Mouse (Mus musculus) embryo, embryonic 11.5 days (tissue): ENCODE data around the gene Cbfa2t3.

ENCODE experiments used
- DNase-seq: peaks from one replicate; pipeline ENCODE4 v3.0.0-alpha.2; 2012; ENCODE audit warnings: low read depth, low spot score

Gene Cbfa2t3

GRCm38 (mm10) chr8:122699005-122699492 lies at the start of gene Cbfa2t3:
Gene Cbfa2t3, minus strand, starts transcription at chr8:122699109.
- no peak for DNase-seq

GRCm38 (mm10) chr8:122747825-122748224 lies 48.9 kb upstream of the Cbfa2t3 start:
- DNase-seq = no peak

GRCm38 (mm10) chr8:122746439-122746838 lies 47.5 kb upstream of the Cbfa2t3 start:
- DNase-seq = no peak

GRCm38 (mm10) chr8:122745750-122746275 lies 46.9 kb upstream of the Cbfa2t3 start:
- DNase-seq = no peak

- no peak for DNase-seq
These were observed 46.3 kb upstream of the Cbfa2t3 start for GRCm38 (mm10) chr8:122745022-122745749.

- no peak for DNase-seq
These were observed 43.6 kb upstream of the Cbfa2t3 start for GRCm38 (mm10) chr8:122742471-122742870.

GRCm38 (mm10) chr8:122739102-122739725 lies 40.3 kb upstream of the Cbfa2t3 start:
- no peak for DNase-seq

GRCm38 (mm10) chr8:122737886-122738285 lies 39.0 kb upstream of the Cbfa2t3 start:
- DNase-seq = no peak

GRCm38 (mm10) chr8:122737071-122737470 lies 38.2 kb upstream of the Cbfa2t3 start:
- no peak for DNase-seq

GRCm38 (mm10) chr8:122736623-122737022 lies 37.7 kb upstream of the Cbfa2t3 start:
- DNase-seq = no peak

- DNase-seq = no peak
These were observed 36.9 kb upstream of the Cbfa2t3 start for GRCm38 (mm10) chr8:122735542-122736473.

GRCm38 (mm10) chr8:122735110-122735509 lies 36.2 kb upstream of the Cbfa2t3 start:
- no peak for DNase-seq

GRCm38 (mm10) chr8:122728630-122729029 lies 29.7 kb upstream of the Cbfa2t3 start:
- DNase-seq = no peak

GRCm38 (mm10) chr8:122727412-122727811 lies 28.5 kb upstream of the Cbfa2t3 start:
- DNase-seq = no peak

- DNase-seq = no peak
These were observed 27.9 kb upstream of the Cbfa2t3 start for GRCm38 (mm10) chr8:122726789-122727188.

GRCm38 (mm10) chr8:122725187-122725586 lies 26.3 kb upstream of the Cbfa2t3 start:
- no peak for DNase-seq

- no peak for DNase-seq
These were observed 22.1 kb upstream of the Cbfa2t3 start for GRCm38 (mm10) chr8:122720811-122721640.

GRCm38 (mm10) chr8:122720070-122720729 lies 21.3 kb upstream of the Cbfa2t3 start:
- no peak for DNase-seq

- DNase-seq = no peak
These were observed 20.7 kb upstream of the Cbfa2t3 start for GRCm38 (mm10) chr8:122719500-122720065.
